Mouse (Mus musculus): Measurements from ENCODE around the gene Olfr1342. TPM values are rescaled to one million over a fixed set of nuclear protein-coding genes. Genes with fewer than 3 reads are reported as not detected.

Olfr1342 gene
- polyA plus RNA-seq, 1 experiment, result not detected

DNA sequence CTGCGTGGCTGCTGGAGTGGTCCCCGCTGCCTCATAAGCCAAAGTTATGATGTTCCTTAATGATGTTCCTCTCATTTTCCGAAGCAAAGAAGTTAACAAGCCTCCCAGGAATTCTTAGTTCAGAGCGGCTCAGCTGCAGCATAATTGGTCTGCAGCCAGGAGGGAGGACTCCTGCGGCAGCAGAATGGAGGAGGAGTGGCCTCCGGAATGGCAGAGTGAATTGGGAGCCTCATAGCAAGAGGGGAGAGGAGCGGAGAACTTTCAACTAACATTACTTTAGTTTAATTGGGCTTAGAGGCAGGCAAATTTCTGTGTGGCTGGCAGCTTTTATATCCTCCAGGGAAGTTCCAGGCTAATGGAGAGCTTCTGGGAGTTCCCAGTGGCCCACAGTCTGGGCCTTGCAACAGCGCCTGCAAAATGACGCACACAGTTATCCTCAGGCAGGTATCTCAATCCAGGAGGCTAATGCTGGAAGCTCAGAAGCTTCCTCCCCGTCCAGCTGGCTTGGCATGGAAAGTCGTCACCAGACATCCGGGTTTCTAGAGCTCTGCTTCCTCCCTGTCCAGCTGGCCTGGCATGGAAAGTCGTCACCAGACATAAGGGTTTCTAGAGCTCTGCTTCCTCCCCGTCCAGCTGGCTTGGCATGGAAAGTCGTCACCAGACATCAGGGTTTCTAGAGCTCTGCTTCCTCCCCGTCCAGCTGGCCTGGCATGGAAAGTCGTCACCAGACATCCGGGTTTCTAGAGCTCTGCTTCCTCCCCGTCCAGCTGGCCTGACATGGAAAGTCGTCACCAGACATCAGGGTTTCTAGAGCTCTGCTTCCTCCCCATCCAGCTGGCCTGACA lies 50.0 kb downstream of the Olfr1342 start:
- TF ChIP-seq POLR2A (IDR thresholded peaks at IDR 0.05; ENCODE audit: control insufficient read depth, low read depth, low read length) (no peak), CTCF (IDR thresholded peaks at IDR 0.05; ENCODE audit: control insufficient read depth, insufficient read depth, insufficient replicate concordance, low read depth, low read length) (no peak)
- H3K36me3 ChIP-seq (ENCODE audit: control insufficient read depth, insufficient read depth, low read length), result no peaks in the 10 kb centered on the region
- peak overlapping the region; percentile 54 for H3K4me3 ChIP-seq (ENCODE audit: control insufficient read depth, low read depth, low read length)
- H3K4me1 ChIP-seq (ENCODE audit: control insufficient read depth, insufficient read depth, low read length), result peaks cover 4% of the 10 kb centered on the region
- no peak overlapping the region for H3K27ac ChIP-seq (ENCODE audit: control insufficient read depth, insufficient read depth, low read depth, low read length)
- H3K27me3 ChIP-seq (ENCODE audit: control insufficient read depth, insufficient read depth, low read length), result no peaks in the 10 kb centered on the region

Other genes starting within 250 kb of the Olfr1342 start
- not detected in 2 replicates for gene Mpl, start 235.2 kb downstream of the Olfr1342 start, polyA plus RNA-seq (2012; rRNA removed)
- 1.8 and 2.1 TPM in 2 replicates for gene Tie1, start 202.7 kb downstream of the Olfr1342 start, polyA plus RNA-seq (2012; rRNA removed)
- 0.26 and 0.45 TPM in 2 replicates for gene 2610528J11Rik, start 165.8 kb downstream of the Olfr1342 start, polyA plus RNA-seq (2012; rRNA removed)
- 0.25 TPM in 1 of 2 replicates, not detected in the other for gene Tmem125, start 148.7 kb downstream of the Olfr1342 start, polyA plus RNA-seq (2012; rRNA removed)
- 53.3 and 55.1 TPM in 2 replicates for gene Cfap57, start 72.0 kb downstream of the Olfr1342 start, polyA plus RNA-seq (2012; rRNA removed)
- 45.0 and 46.4 TPM in 2 replicates for gene Ebna1bp2, start 72.0 kb downstream of the Olfr1342 start, polyA plus RNA-seq (2012; rRNA removed)
- gene Olfr62, start 33.8 kb downstream of the Olfr1342 start, polyA plus RNA-seq (2012; rRNA removed), result 0.20 and 0.36 TPM in 2 replicates
- 0.15 TPM in 1 of 2 replicates, not detected in the other for gene Olfr1341, start 10.8 kb upstream of the Olfr1342 start, polyA plus RNA-seq (2012; rRNA removed)
- not detected in 2 replicates for gene Olfr1340, start 27.4 kb upstream of the Olfr1342 start, polyA plus RNA-seq (2012; rRNA removed)
- not detected in 2 replicates for gene Olfr1339, start 39.4 kb upstream of the Olfr1342 start, polyA plus RNA-seq (2012; rRNA removed)
- 0.11 TPM in 1 of 2 replicates, not detected in the other for gene Olfr1338, start 66.0 kb upstream of the Olfr1342 start, polyA plus RNA-seq (2012; rRNA removed)
- not detected in 2 replicates for gene Olfr1337, start 89.8 kb upstream of the Olfr1342 start, polyA plus RNA-seq (2012; rRNA removed)
- not detected in 2 replicates for gene Olfr1335, start 117.2 kb upstream of the Olfr1342 start, polyA plus RNA-seq (2012; rRNA removed)
- 0.07 and 0.11 TPM in 2 replicates for gene Olfr1333, start 143.5 kb upstream of the Olfr1342 start, polyA plus RNA-seq (2012; rRNA removed)
- gene Olfr1331, start 171.9 kb upstream of the Olfr1342 start, polyA plus RNA-seq (2012; rRNA removed), result not detected in 2 replicates
- gene Olfr1330, start 195.8 kb upstream of the Olfr1342 start, polyA plus RNA-seq (2012; rRNA removed), result not detected in 2 replicates
- not detected in 2 replicates for gene Olfr1329, start 224.7 kb upstream of the Olfr1342 start, polyA plus RNA-seq (2012; rRNA removed)
- gene Olfr1328, start 245.9 kb upstream of the Olfr1342 start, polyA plus RNA-seq (2012; rRNA removed), result not detected in 2 replicates